In genomic region chr9:87740667-87741066, GRCm38 (mm10) we compare ENCODE assay signal across 8 mouse cellular contexts. TPM values are rescaled to one million over a fixed set of nuclear protein-coding genes. Genes with fewer than 3 reads are reported as not detected.
DNase-seq lines count a peak whose midpoint lies in the region; ATAC-seq and TF ChIP-seq lines count a peak whose summit lies in the region.

No protein-coding gene starts in this region.

- H3K27me3 ChIP-seq in intestine, embryonic 14.5 days (replicated peaks; ENCODE audit: control insufficient read depth, insufficient read depth, low read length): peaks cover 81% of the 10 kb centered on the region
- peaks cover 55% of the 10 kb centered on the region for H3K27me3 ChIP-seq in liver, embryonic 16.5 days (ENCODE audit: control insufficient read depth, insufficient read depth, low read depth, low read length)
- H3K27me3 ChIP-seq in neural tube, embryonic 15.5 days (replicated peaks): peaks cover 75% of the 10 kb centered on the region

- TF ChIP-seq POLR2A in brain, embryonic 14.5 days (IDR thresholded peaks at IDR 0.05; ENCODE audit: borderline replicate concordance, extremely low read depth, insufficient read depth, insufficient read length, poor library complexity, severe bottlenecking): no peak

- intact Hi-C loops in gastrocnemius, postnatal 36 days (cut with DNase I): no loop called here

- WGBS in intestine, embryonic 14.5 days: 2% methylated on average over 11 of the region's 11 CpGs
- WGBS in liver, embryonic 16.5 days (ENCODE audit: insufficient replicate concordance): 2% methylated on average over 11 of the region's 11 CpGs
- WGBS in neural tube, embryonic 15.5 days: 2% methylated on average over 11 of the region's 11 CpGs

- ATAC-seq in intestine, embryonic 14.5 days (replicated peaks; ENCODE audit: low FRiP score, low TSS enrichment, low read depth): peak; percentile 79
- ATAC-seq in liver, embryonic 16.5 days (ENCODE audit: low read depth): peak; percentile 24; the same call in 1 of the 2 replicates
- peak; percentile 62 for ATAC-seq in neural tube, embryonic 15.5 days (ENCODE audit: low FRiP score)

- H3K9ac ChIP-seq in intestine, embryonic 14.5 days (ENCODE audit: low read length): no peak overlapping the region
- H3K9ac ChIP-seq in liver, embryonic 16.5 days (ENCODE audit: low read depth, low read length): no peak overlapping the region
- H3K9ac ChIP-seq in neural tube, embryonic 15.5 days (replicated peaks): no peak overlapping the region

- no peaks in the 10 kb centered on the region for H3K9me3 ChIP-seq in intestine, embryonic 14.5 days (ENCODE audit: control insufficient read depth, low read length)
- no peaks in the 10 kb centered on the region for H3K9me3 ChIP-seq in liver, embryonic 16.5 days (replicated peaks; ENCODE audit: control insufficient read depth, low read length)
- H3K9me3 ChIP-seq in neural tube, embryonic 15.5 days (replicated peaks): no peaks in the 10 kb centered on the region

- DNase-seq in ovary, postnatal 14 days (ENCODE audit: low spot score): peak; percentile 49
- no peak for DNase-seq in ovary, postnatal 10 days (ENCODE audit: low spot score)
- DNase-seq in brain, embryonic 14.5 days (ENCODE audit: low read depth): peak; percentile 68
- peak; percentile 26 for DNase-seq in gastrocnemius, postnatal 36 days
- peak; percentile 91 for DNase-seq in intestine, embryonic 14.5 days (ENCODE audit: low spot score)
- DNase-seq in frontal cortex, postnatal 25 days (ENCODE audit: low spot score in 2 of 2): no peak

- H3K36me3 ChIP-seq in intestine, embryonic 14.5 days (ENCODE audit: control insufficient read depth, insufficient read depth, low read length): no peaks in the 10 kb centered on the region
- H3K36me3 ChIP-seq in liver, embryonic 16.5 days (ENCODE audit: control insufficient read depth, insufficient read depth): no peaks in the 10 kb centered on the region
- H3K36me3 ChIP-seq in neural tube, embryonic 15.5 days: no peaks in the 10 kb centered on the region

- TF ChIP-seq CTCF in brain, embryonic 14.5 days (IDR thresholded peaks at IDR 0.05; ENCODE audit: borderline replicate concordance, extremely low read depth, insufficient read depth, insufficient read length): peak; percentile 76

- H3K27ac ChIP-seq in intestine, embryonic 14.5 days (ENCODE audit: low read depth): no peak overlapping the region
- H3K27ac ChIP-seq in liver, embryonic 16.5 days (ENCODE audit: low read length): no peak overlapping the region
- H3K27ac ChIP-seq in neural tube, embryonic 15.5 days (replicated peaks): no peak overlapping the region

- no peak overlapping the region for H3K4me2 ChIP-seq in intestine, embryonic 14.5 days (ENCODE audit: low read length)
- H3K4me2 ChIP-seq in liver, embryonic 16.5 days (ENCODE audit: low read depth, low read length): no peak overlapping the region
- peak overlapping the region; percentile 44 for H3K4me2 ChIP-seq in neural tube, embryonic 15.5 days

- H3K4me1 ChIP-seq in intestine, embryonic 14.5 days (replicated peaks; ENCODE audit: control insufficient read depth, insufficient read depth, low read length): 0 out of 2 replicates have a peak, but pooled peaks cover 4% of the 10 kb centered on the region
- H3K4me1 ChIP-seq in liver, embryonic 16.5 days (ENCODE audit: control insufficient read depth, low read depth, low read length): no peaks in the 10 kb centered on the region
- H3K4me1 ChIP-seq in neural tube, embryonic 15.5 days: peaks cover 18% of the 10 kb centered on the region

- H3K4me3 ChIP-seq in intestine, embryonic 14.5 days (ENCODE audit: low read depth, low read length): no peak overlapping the region
- no peak overlapping the region for H3K4me3 ChIP-seq in liver, embryonic 16.5 days (ENCODE audit: low read depth, low read length)
- no peak overlapping the region; the same call in 1 of the 2 replicates for H3K4me3 ChIP-seq in neural tube, embryonic 15.5 days (replicated peaks)

RNA-seq across cellular contexts. Expression of gene Tbx18, which starts 9.6 kb away (rescaled TPM):
- polyA plus RNA-seq in brain, embryonic 14.5 days (2012; rRNA removed): 3.8 and 6.5 TPM in 2 replicates
- under 1 TPM; 0.64 to 0.79 TPM for total RNA-seq in gastrocnemius, postnatal 36 days (2021)
- 0.24 and 0.42 TPM in 2 replicates for polyA plus RNA-seq in intestine, embryonic 14.5 days (2014; fragmentation: Nextera tagmentation; extraction: Ambion mirVana)
- polyA plus RNA-seq in liver, embryonic 16.5 days (2015; fragmentation: Nextera tagmentation; extraction: Ambion mirVana): not detected in 2 replicates
- polyA plus RNA-seq in neural tube, embryonic 15.5 days (2015; fragmentation: Nextera tagmentation; extraction: Ambion mirVana): 0.87 and 0.98 TPM in 2 replicates

Comparison
In these comparisons a context has a peak if more than half of its experiments do, and no peak if none do; other contexts are left out.
1. DNase-seq: peak in ovary, postnatal 14 days (single experiment), brain, embryonic 14.5 days (single experiment), gastrocnemius, postnatal 36 days (2 of 2) and intestine, embryonic 14.5 days (single experiment); none in ovary, postnatal 10 days (single experiment) and frontal cortex, postnatal 25 days (0 of 2).
2. ATAC-seq: peak in every context shown above with its lines; median percentile 79 in intestine, embryonic 14.5 days; 62 in neural tube, embryonic 15.5 days; 24 in liver, embryonic 16.5 days.